Mouse (Mus musculus): Measurements from ENCODE around the gene Olfr1283. TPM values are rescaled to one million over a fixed set of nuclear protein-coding genes. Genes with fewer than 3 reads are reported as not detected.
"Not testable (repeated sequence)": the region's sequence is repeated elsewhere in the genome, so short reads cannot be mapped to it uniquely, and the experiment has no call there.

Olfr1283 gene
- not detected in 2 replicates for polyA plus RNA-seq (2011; ENCODE audit: insufficient read depth, insufficient read length, low read depth, missing spikeins)

GRCm38 (mm10) chr2:111366490-111366889, at the start of gene Olfr1283:
Olfr1283 (plus strand) TSS chr2:111366790.
- 0 out of 2 replicates have a peak, but pooled peaks cover 2% of the 10 kb centered on the region for H3K9me3 ChIP-seq (replicated peaks; ENCODE audit: control insufficient read depth, insufficient read depth, low read length, poor library complexity, severe bottlenecking)
- no peaks in the 10 kb centered on the region for H3K27me3 ChIP-seq (ENCODE audit: control insufficient read depth, insufficient read depth, low read length, poor library complexity, severe bottlenecking)
- no peaks in the 10 kb centered on the region for H3K4me1 ChIP-seq (ENCODE audit: control insufficient read depth, insufficient read depth, low read length)
- no peaks in the 10 kb centered on the region for H3K36me3 ChIP-seq (ENCODE audit: control insufficient read depth, insufficient read depth, low read length, poor library complexity, severe bottlenecking)
- H3K4me3 ChIP-seq (ENCODE audit: low read depth, low read length) = no peak within 1 kb of the TSS
- TF ChIP-seq POLR2A (IDR thresholded peaks at IDR 0.05; ENCODE audit: insufficient read depth, low read length) = no peak
- no peak for TF ChIP-seq CTCF (IDR thresholded peaks at IDR 0.05; ENCODE audit: low read depth, low read length)
- no peak for TF ChIP-seq EP300 (IDR thresholded peaks at IDR 0.05; ENCODE audit: insufficient read depth, low read depth, low read length)
- H3K9ac ChIP-seq (ENCODE audit: low read depth, poor library complexity, severe bottlenecking) = no peak within 1 kb of the TSS
- no peak within 1 kb of the TSS for H3K27ac ChIP-seq (ENCODE audit: insufficient read depth, low read length)

- H3K4me3 ChIP-seq (ENCODE audit: low read depth, low read length) = no peak within 1 kb of the TSS
- TF ChIP-seq POLR2A (IDR thresholded peaks at IDR 0.05; ENCODE audit: insufficient read depth, low read length) (no peak), EP300 (IDR thresholded peaks at IDR 0.05; ENCODE audit: insufficient read depth, low read depth, low read length) (no peak), CTCF (IDR thresholded peaks at IDR 0.05; ENCODE audit: low read depth, low read length) (no peak)
- no peak within 1 kb of the TSS for H3K27ac ChIP-seq (ENCODE audit: insufficient read depth, low read length)
- H3K36me3 ChIP-seq (ENCODE audit: control insufficient read depth, insufficient read depth, low read length, poor library complexity, severe bottlenecking) = no peaks in the 10 kb centered on the region
- H3K4me1 ChIP-seq (ENCODE audit: control insufficient read depth, insufficient read depth, low read length) = no peaks in the 10 kb centered on the region
- no peaks in the 10 kb centered on the region for H3K9me3 ChIP-seq (replicated peaks; ENCODE audit: control insufficient read depth, insufficient read depth, low read length, poor library complexity, severe bottlenecking)
- no peaks in the 10 kb centered on the region for H3K27me3 ChIP-seq (ENCODE audit: control insufficient read depth, insufficient read depth, low read length, poor library complexity, severe bottlenecking)
- H3K9ac ChIP-seq (ENCODE audit: low read depth, poor library complexity, severe bottlenecking) = no peak within 1 kb of the TSS
These were observed 40.4 kb upstream of the Olfr1283 start, which contains the start of gene Olfr1281 for GRCm38 (mm10) chr2:111326220-111326619. Olfr1281 (plus strand) TSS chr2:111326520.

GRCm38 (mm10) chr2:111333721-111334120, 32.9 kb upstream of the Olfr1283 start:
- H3K27me3 ChIP-seq (ENCODE audit: control insufficient read depth, insufficient read depth, low read length, poor library complexity, severe bottlenecking); H3K9ac ChIP-seq (ENCODE audit: low read depth, poor library complexity, severe bottlenecking); H3K27ac ChIP-seq (ENCODE audit: insufficient read depth, low read length); H3K4me3 ChIP-seq (ENCODE audit: low read depth, low read length); H3K4me1 ChIP-seq (ENCODE audit: control insufficient read depth, insufficient read depth, low read length); H3K36me3 ChIP-seq (ENCODE audit: control insufficient read depth, insufficient read depth, low read length, poor library complexity, severe bottlenecking); H3K9me3 ChIP-seq (replicated peaks; ENCODE audit: control insufficient read depth, insufficient read depth, low read length, poor library complexity, severe bottlenecking): not testable (repeated sequence)

- Histone ChIP-seq H3K9me3 (replicated peaks; ENCODE audit: control insufficient read depth, insufficient read depth, low read length, poor library complexity, severe bottlenecking) (no peaks in the 10 kb centered on the region), H3K27ac (ENCODE audit: insufficient read depth, low read length) (no peak within 1 kb of the TSS), H3K4me1 (ENCODE audit: control insufficient read depth, insufficient read depth, low read length) (no peaks in the 10 kb centered on the region), H3K36me3 (ENCODE audit: control insufficient read depth, insufficient read depth, low read length, poor library complexity, severe bottlenecking) (no peaks in the 10 kb centered on the region), H3K9ac (ENCODE audit: low read depth, poor library complexity, severe bottlenecking) (no peak within 1 kb of the TSS), H3K27me3 (ENCODE audit: control insufficient read depth, insufficient read depth, low read length, poor library complexity, severe bottlenecking) (no peaks in the 10 kb centered on the region), H3K4me3 (ENCODE audit: low read depth, low read length) (no peak within 1 kb of the TSS)
- TF ChIP-seq POLR2A (IDR thresholded peaks at IDR 0.05; ENCODE audit: insufficient read depth, low read length) (no peak), CTCF (IDR thresholded peaks at IDR 0.05; ENCODE audit: low read depth, low read length) (no peak), EP300 (IDR thresholded peaks at IDR 0.05; ENCODE audit: insufficient read depth, low read depth, low read length) (no peak)
These were observed 30.6 kb upstream of the Olfr1283 start, which contains the start of gene Olfr1282 for GRCm38 (mm10) chr2:111335976-111336375. Olfr1282 (minus strand) TSS chr2:111336076.

GRCm38 (mm10) chr2:111375222-111375621, 8.6 kb downstream of the Olfr1283 start, which contains the start of gene Olfr1284:
Olfr1284 (plus strand) TSS chr2:111375522.
- Histone ChIP-seq H3K27me3 (ENCODE audit: control insufficient read depth, insufficient read depth, low read length, poor library complexity, severe bottlenecking) (no peaks in the 10 kb centered on the region), H3K36me3 (ENCODE audit: control insufficient read depth, insufficient read depth, low read length, poor library complexity, severe bottlenecking) (no peaks in the 10 kb centered on the region), H3K4me1 (ENCODE audit: control insufficient read depth, insufficient read depth, low read length) (no peaks in the 10 kb centered on the region), H3K9ac (ENCODE audit: low read depth, poor library complexity, severe bottlenecking) (no peak within 1 kb of the TSS), H3K27ac (ENCODE audit: insufficient read depth, low read length) (no peak within 1 kb of the TSS), H3K4me3 (ENCODE audit: low read depth, low read length) (no peak within 1 kb of the TSS), H3K9me3 (replicated peaks; ENCODE audit: control insufficient read depth, insufficient read depth, low read length, poor library complexity, severe bottlenecking) (no peaks in the 10 kb centered on the region)
- TF ChIP-seq CTCF (IDR thresholded peaks at IDR 0.05; ENCODE audit: low read depth, low read length) (no peak), EP300 (IDR thresholded peaks at IDR 0.05; ENCODE audit: insufficient read depth, low read depth, low read length) (no peak), POLR2A (IDR thresholded peaks at IDR 0.05; ENCODE audit: insufficient read depth, low read length) (no peak)

Other genes starting within 250 kb of the Olfr1283 start
- not detected in 2 replicates for gene Gm15130, start 213.9 kb upstream of the Olfr1283 start, polyA plus RNA-seq (2011; ENCODE audit: insufficient read depth, insufficient read length, low read depth, missing spikeins)
- gene 4930430A15Rik, start 137.2 kb upstream of the Olfr1283 start, polyA plus RNA-seq (2011; ENCODE audit: insufficient read depth, insufficient read length, low read depth, missing spikeins) = not detected in 2 replicates
- gene Olfr1275, start 131.5 kb upstream of the Olfr1283 start, polyA plus RNA-seq (2011; ENCODE audit: insufficient read depth, insufficient read length, low read depth, missing spikeins) = not detected in 2 replicates
- not detected in 2 replicates for gene Olfr1276, start 112.3 kb upstream of the Olfr1283 start, polyA plus RNA-seq (2011; ENCODE audit: insufficient read depth, insufficient read length, low read depth, missing spikeins)
- not detected in 2 replicates for gene Olfr1277, start 92.7 kb upstream of the Olfr1283 start, polyA plus RNA-seq (2011; ENCODE audit: insufficient read depth, insufficient read length, low read depth, missing spikeins)
- gene Olfr1278, start 76.7 kb upstream of the Olfr1283 start, polyA plus RNA-seq (2011; ENCODE audit: insufficient read depth, insufficient read length, low read depth, missing spikeins) = not detected in 2 replicates
- gene Olfr1279, start 66.2 kb upstream of the Olfr1283 start, polyA plus RNA-seq (2011; ENCODE audit: insufficient read depth, insufficient read length, low read depth, missing spikeins) = not detected in 2 replicates
- not detected in 2 replicates for gene Olfr1280, start 52.8 kb upstream of the Olfr1283 start, polyA plus RNA-seq (2011; ENCODE audit: insufficient read depth, insufficient read length, low read depth, missing spikeins)
- gene Olfr1281, start 40.3 kb upstream of the Olfr1283 start, polyA plus RNA-seq (2011; ENCODE audit: insufficient read depth, insufficient read length, low read depth, missing spikeins) = not detected in 2 replicates
- not detected in 2 replicates for gene Olfr1282, start 30.7 kb upstream of the Olfr1283 start, polyA plus RNA-seq (2011; ENCODE audit: insufficient read depth, insufficient read length, low read depth, missing spikeins)
- not detected in 2 replicates for gene Olfr1284, start 8.7 kb downstream of the Olfr1283 start, polyA plus RNA-seq (2011; ENCODE audit: insufficient read depth, insufficient read length, low read depth, missing spikeins)
- gene Olfr1286, start 56.3 kb downstream of the Olfr1283 start, polyA plus RNA-seq (2011; ENCODE audit: insufficient read depth, insufficient read length, low read depth, missing spikeins) = not detected in 2 replicates
- gene Olfr1287, start 82.4 kb downstream of the Olfr1283 start, polyA plus RNA-seq (2011; ENCODE audit: insufficient read depth, insufficient read length, low read depth, missing spikeins) = not detected in 2 replicates
- not detected in 2 replicates for gene Olfr1288, start 107.3 kb downstream of the Olfr1283 start, polyA plus RNA-seq (2011; ENCODE audit: insufficient read depth, insufficient read length, low read depth, missing spikeins)
- not detected in 2 replicates for gene Olfr1289, start 114.0 kb downstream of the Olfr1283 start, polyA plus RNA-seq (2011; ENCODE audit: insufficient read depth, insufficient read length, low read depth, missing spikeins)
- not detected in 2 replicates for gene Olfr1290, start 127.0 kb downstream of the Olfr1283 start, polyA plus RNA-seq (2011; ENCODE audit: insufficient read depth, insufficient read length, low read depth, missing spikeins)
- gene Olfr1291-ps1, start 130.4 kb downstream of the Olfr1283 start, polyA plus RNA-seq (2011; ENCODE audit: insufficient read depth, insufficient read length, low read depth, missing spikeins) = not detected in 2 replicates
- gene Olfr1293-ps, start 158.4 kb downstream of the Olfr1283 start, polyA plus RNA-seq (2011; ENCODE audit: insufficient read depth, insufficient read length, low read depth, missing spikeins) = not detected in 2 replicates
- gene Olfr1294, start 173.5 kb downstream of the Olfr1283 start, polyA plus RNA-seq (2011; ENCODE audit: insufficient read depth, insufficient read length, low read depth, missing spikeins) = not detected in 2 replicates
- not detected in 2 replicates for gene Olfr1295, start 202.9 kb downstream of the Olfr1283 start, polyA plus RNA-seq (2011; ENCODE audit: insufficient read depth, insufficient read length, low read depth, missing spikeins)

All from ES-Bruce4 (cell line).